Mouse (Mus musculus): ENCODE measurements around the gene Grem2.

DNA sequence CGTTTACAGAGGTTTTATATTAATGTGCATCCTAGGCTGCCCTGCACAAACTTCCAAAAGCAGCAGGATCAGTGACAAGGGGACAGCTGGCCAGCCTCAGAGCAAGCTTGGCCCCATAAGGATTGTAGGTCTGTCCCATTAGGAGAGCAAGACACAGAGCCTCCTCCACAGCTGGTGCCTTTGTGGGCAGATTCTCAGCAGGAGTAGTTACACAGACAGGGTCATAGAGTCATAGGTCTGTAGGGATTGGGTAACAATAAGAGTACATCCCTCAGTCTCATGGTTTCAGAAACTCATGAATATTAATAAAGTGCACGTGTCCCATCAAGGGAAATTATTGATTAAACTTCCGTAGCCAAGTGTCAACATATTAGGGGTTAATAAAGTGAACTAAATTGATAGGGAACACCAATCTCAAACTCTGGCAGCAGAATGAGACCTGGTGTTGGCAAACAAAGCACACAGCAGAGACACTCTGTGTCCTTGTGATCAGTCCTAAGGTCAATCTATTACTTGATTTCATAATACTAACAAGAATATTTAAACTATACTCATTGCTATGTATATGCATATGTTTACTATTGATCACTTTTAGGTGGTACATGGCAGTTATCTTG lies 9.5 kb upstream of the Grem2 start:
- TF ChIP-seq CTCF (conservative IDR thresholded peaks at IDR 0.05; ENCODE audit: low read length) (no peak), POU5F1 (IDR thresholded peaks at IDR 0.05; ENCODE audit: borderline replicate concordance, low read length) (no peak), NANOG (IDR thresholded peaks at IDR 0.05; ENCODE audit: borderline replicate concordance, low read length) (no peak)
